In genomic region chr10:21056293-21056692, GRCm38 (mm10) we compare ENCODE assay signal across 18 mouse cellular contexts.
A peak's percentile ranks its signal among the peaks of the same experiment; 100 is the strongest.
DNase-seq lines count a peak whose midpoint lies in the region; ATAC-seq lines count a peak whose summit lies in the region.
"Had no signal": no experiment of that assay in that cellular context is flagged by ENCODE, and none has a peak within 500 bp of the region (broad histone marks: within the 10 kb centered on the region; RNA-seq: fewer than 3 reads in every experiment).

No protein-coding gene starts in this region.

- no peak overlapping the region for H3K27ac ChIP-seq in heart, embryonic 10.5 days
- no peak overlapping the region for H3K27ac ChIP-seq in lung, embryonic 15.5 days
- H3K27ac ChIP-seq: forebrain, embryonic 12.5 days; layer of hippocampus, adult 2 months; limb, embryonic 12.5 days; neural tube, embryonic 12.5 days had no signal

- no peaks in the 10 kb centered on the region for H3K9me3 ChIP-seq in heart, embryonic 10.5 days
- H3K9me3 ChIP-seq in lung, embryonic 15.5 days: no peaks in the 10 kb centered on the region
- H3K9me3 ChIP-seq: forebrain, embryonic 12.5 days; limb, embryonic 12.5 days; neural tube, embryonic 12.5 days had no signal

- H3K4me2 ChIP-seq in lung, embryonic 15.5 days: 0 out of 2 replicates have a peak overlapping the region, but pooled peaks have one; percentile 3
- H3K4me2 ChIP-seq: forebrain, embryonic 12.5 days had no signal

- intact Hi-C loops in heart, postnatal 10 days (cut with DNase I): no loop called here

- H3K4me3 ChIP-seq in heart, embryonic 10.5 days: no peak overlapping the region
- H3K4me3 ChIP-seq in lung, embryonic 15.5 days: no peak overlapping the region
- H3K4me3 ChIP-seq: forebrain, embryonic 12.5 days; layer of hippocampus, adult 2 months; limb, embryonic 12.5 days; neural tube, embryonic 12.5 days had no signal

- peak; percentile 14 to 23 for DNase-seq in heart, postnatal 10 days
- no peak for DNase-seq in heart, embryonic 10.5 days (ENCODE audit: low spot score)
- DNase-seq in lung, postnatal 25 days (ENCODE audit: low spot score): no peak
- peak; percentile 64 for DNase-seq in ES-CJ7 (ENCODE audit: low read depth, low spot score)
- DNase-seq in forelimb bud, embryonic 11.5 days (ENCODE audit: low read depth, low spot score): peak; percentile 11
- no peak for DNase-seq in ovary, adult 18-20 months (ENCODE audit: low spot score)
- DNase-seq: adrenal gland, postnatal 10 days; cerebellum, adult 2 months; gastrocnemius, postnatal 36 days; spleen, adult 18-20 months; thymus, adult 18-20 months had no signal

- WGBS in heart, embryonic 10.5 days: 9% methylated on average over 3 of the region's 3 CpGs
- 32% methylated on average over 3 of the region's 3 CpGs for WGBS in lung, embryonic 15.5 days

- no peaks in the 10 kb centered on the region for H3K36me3 ChIP-seq in heart, embryonic 10.5 days
- H3K36me3 ChIP-seq in lung, embryonic 15.5 days: no peaks in the 10 kb centered on the region
- H3K36me3 ChIP-seq: forebrain, embryonic 12.5 days; limb, embryonic 12.5 days; neural tube, embryonic 12.5 days had no signal

- H3K4me1 ChIP-seq in heart, embryonic 10.5 days: peaks cover 18% of the 10 kb centered on the region
- H3K4me1 ChIP-seq in lung, embryonic 15.5 days: 0 out of 2 replicates have a peak, but pooled peaks cover 11% of the 10 kb centered on the region

- no peak overlapping the region for H3K9ac ChIP-seq in lung, embryonic 15.5 days
- H3K9ac ChIP-seq: forebrain, embryonic 12.5 days; limb, embryonic 12.5 days; neural tube, embryonic 12.5 days had no signal

- no peak for ATAC-seq in lung, embryonic 15.5 days (ENCODE audit: borderline replicate concordance, extremely low read depth, low FRiP score, low TSS enrichment)
- ATAC-seq in erythroid progenitor cell, adult 5-6 weeks (replicated peaks; ENCODE audit: low FRiP score, poor library complexity, severe bottlenecking): no peak
- ATAC-seq: lung, postnatal 0 days had no signal

- H3K27me3 ChIP-seq in heart, embryonic 10.5 days (ENCODE audit: insufficient read depth, poor library complexity, severe bottlenecking): peaks cover 27% of the 10 kb centered on the region
- no peaks in the 10 kb centered on the region for H3K27me3 ChIP-seq in lung, embryonic 15.5 days
- H3K27me3 ChIP-seq: limb, embryonic 12.5 days had no signal

Comparison
In these comparisons a context has a peak if more than half of its experiments do, and no peak if none do; other contexts are left out.
1. DNase-seq: peak in heart, postnatal 10 days (2 of 2), ES-CJ7 (single experiment) and forelimb bud, embryonic 11.5 days (single experiment); none in heart, embryonic 10.5 days (single experiment), lung, postnatal 25 days (single experiment) and ovary, adult 18-20 months (single experiment).